Mouse (Mus musculus): Measurements from ENCODE around the gene Bola3. TPM values are rescaled to one million over a fixed set of nuclear protein-coding genes. Genes with fewer than 3 reads are reported as not detected.

Gene Bola3
- total and polyA plus RNA-seq, 2 experiments from 2014 or later, result 7.7 to 50.2 TPM

- DNase-seq (no peak), ATAC-seq (no peak)
- no peak overlapping the region for H3K9ac ChIP-seq
- H3K4me1 ChIP-seq (ENCODE audit: insufficient read depth), result no peaks in the 10 kb centered on the region
- H3K27me3 ChIP-seq (ENCODE audit: insufficient read depth, low read length), result no peaks in the 10 kb centered on the region
- no peak for TF ChIP-seq CTCF (IDR thresholded peaks at IDR 0.05; ENCODE audit: low read depth)
- H3K4me2 ChIP-seq (ENCODE audit: low read depth), result no peak overlapping the region
- no peak overlapping the region for H3K27ac ChIP-seq (ENCODE audit: low read depth, low read length)
- H3K4me3 ChIP-seq (ENCODE audit: low read depth, low read length), result no peak overlapping the region
- H3K36me3 ChIP-seq (ENCODE audit: insufficient read depth), result peaks cover 1% of the 10 kb centered on the region; the same call in 1 of the 2 replicates
- 86% methylated on average over 3 of the region's 3 CpGs for WGBS
- no peaks in the 10 kb centered on the region for H3K9me3 ChIP-seq (ENCODE audit: low read length)
These were observed 1.0 kb upstream of the Bola3 start for GRCm38 (mm10) chr6:83347916-83348315.

GRCm38 (mm10) chr6:83349274-83349958 lies 469 bp downstream of the Bola3 start:
- Histone ChIP-seq H3K9ac (peak overlapping the region; percentile 92), H3K27me3 (ENCODE audit: insufficient read depth, low read length) (no peaks in the 10 kb centered on the region), H3K4me3 (ENCODE audit: low read depth, low read length) (peak overlapping the region; percentile 79), H3K4me1 (ENCODE audit: insufficient read depth) (no peaks in the 10 kb centered on the region), H3K27ac (ENCODE audit: low read depth, low read length) (peak overlapping the region; percentile 57), H3K9me3 (ENCODE audit: low read length) (no peaks in the 10 kb centered on the region), H3K36me3 (ENCODE audit: insufficient read depth) (peaks cover 15% of the 10 kb centered on the region), H3K4me2 (ENCODE audit: low read depth) (peak overlapping the region; percentile 75)
- TF ChIP-seq CTCF (IDR thresholded peaks at IDR 0.05; ENCODE audit: low read depth), result peak; percentile 86
- DNase-seq (peak; percentile 83), ATAC-seq (peak; percentile 97)
- WGBS, result under 1% methylated on average over 53 of the region's 53 CpGs

- no peaks in the 10 kb centered on the region for H3K4me1 ChIP-seq (ENCODE audit: insufficient read depth)
- no peaks in the 10 kb centered on the region for H3K9me3 ChIP-seq (ENCODE audit: low read length)
- no peak for ATAC-seq
- H3K4me3 ChIP-seq (ENCODE audit: low read depth, low read length), result peak overlapping the region; percentile 79
- WGBS, result 82% methylated on average over 7 of the region's 7 CpGs
- H3K4me2 ChIP-seq (ENCODE audit: low read depth), result peak overlapping the region; percentile 75
- H3K27ac ChIP-seq (ENCODE audit: low read depth, low read length), result no peak overlapping the region
- no peaks in the 10 kb centered on the region for H3K27me3 ChIP-seq (ENCODE audit: insufficient read depth, low read length)
- H3K9ac ChIP-seq, result peak overlapping the region; percentile 92
- peaks cover 22% of the 10 kb centered on the region for H3K36me3 ChIP-seq (ENCODE audit: insufficient read depth)
- DNase-seq, result no peak
- no peak for TF ChIP-seq CTCF (IDR thresholded peaks at IDR 0.05; ENCODE audit: low read depth)
These were observed 1.2 kb downstream of the Bola3 start for GRCm38 (mm10) chr6:83350172-83350571.

GRCm38 (mm10) chr6:83350851-83351405 lies 2.0 kb downstream of the Bola3 start:
- Histone ChIP-seq H3K9ac (no peak overlapping the region), H3K4me3 (ENCODE audit: low read depth, low read length) (no peak overlapping the region), H3K4me1 (ENCODE audit: insufficient read depth) (no peaks in the 10 kb centered on the region), H3K9me3 (ENCODE audit: low read length) (no peaks in the 10 kb centered on the region), H3K4me2 (ENCODE audit: low read depth) (no peak overlapping the region), H3K27me3 (ENCODE audit: insufficient read depth, low read length) (no peaks in the 10 kb centered on the region), H3K36me3 (ENCODE audit: insufficient read depth) (peaks cover 26% of the 10 kb centered on the region), H3K27ac (ENCODE audit: low read depth, low read length) (no peak overlapping the region)
- 87% methylated on average over 16 of the region's 16 CpGs for WGBS
- TF ChIP-seq CTCF (IDR thresholded peaks at IDR 0.05; ENCODE audit: low read depth), result no peak
- ATAC-seq (no peak), DNase-seq (no peak)

GRCm38 (mm10) chr6:83351490-83352160 lies 2.7 kb downstream of the Bola3 start:
- peaks cover 26% of the 10 kb centered on the region for H3K36me3 ChIP-seq (ENCODE audit: insufficient read depth)
- no peaks in the 10 kb centered on the region for H3K4me1 ChIP-seq (ENCODE audit: insufficient read depth)
- TF ChIP-seq CTCF (IDR thresholded peaks at IDR 0.05; ENCODE audit: low read depth), result no peak
- H3K4me2 ChIP-seq (ENCODE audit: low read depth), result no peak overlapping the region
- DNase-seq (no peak), ATAC-seq (no peak)
- no peak overlapping the region for H3K27ac ChIP-seq (ENCODE audit: low read depth, low read length)
- no peak overlapping the region for H3K9ac ChIP-seq
- WGBS, result 89% methylated on average over 7 of the region's 7 CpGs
- no peaks in the 10 kb centered on the region for H3K9me3 ChIP-seq (ENCODE audit: low read length)
- H3K27me3 ChIP-seq (ENCODE audit: insufficient read depth, low read length), result no peaks in the 10 kb centered on the region
- H3K4me3 ChIP-seq (ENCODE audit: low read depth, low read length), result no peak overlapping the region

- H3K9me3 ChIP-seq (ENCODE audit: low read length), result no peaks in the 10 kb centered on the region
- H3K27me3 ChIP-seq (ENCODE audit: insufficient read depth, low read length), result no peaks in the 10 kb centered on the region
- peaks cover 26% of the 10 kb centered on the region for H3K36me3 ChIP-seq (ENCODE audit: insufficient read depth)
- H3K27ac ChIP-seq (ENCODE audit: low read depth, low read length), result no peak overlapping the region
- no peak overlapping the region for H3K9ac ChIP-seq
- no peaks in the 10 kb centered on the region for H3K4me1 ChIP-seq (ENCODE audit: insufficient read depth)
- WGBS, result 95% methylated on average over 24 of the region's 24 CpGs
- H3K4me3 ChIP-seq (ENCODE audit: low read depth, low read length), result no peak overlapping the region
- no peak overlapping the region for H3K4me2 ChIP-seq (ENCODE audit: low read depth)
- DNase-seq (no peak), ATAC-seq (no peak)
- no peak for TF ChIP-seq CTCF (IDR thresholded peaks at IDR 0.05; ENCODE audit: low read depth)
These were observed 3.9 kb downstream of the Bola3 start for GRCm38 (mm10) chr6:83352666-83353410.

Measured in forebrain, postnatal 0 days (tissue).